Mouse (Mus musculus) kidney, adult 2 months (tissue): ENCODE results near the gene Zfp651.

ENCODE experiments used
- CTCF ChIP-seq: fragments of 200-500 bp; conservative IDR thresholded peaks from 2 replicates; pipeline ENCODE4 v1.5.1; 2011; ENCODE audit warnings: low read depth, mild to moderate bottlenecking, control low read depth, low read length, moderate library complexity, mixed read lengths; ENCODE audit not compliant: insufficient read depth, insufficient read length
- POLR2A ChIP-seq: fragments of 200-500 bp; IDR thresholded peaks from one replicate; pipeline ENCODE4 v1.6.1; 2011; ENCODE audit warnings: low read depth, low read length, control low read depth

GRCm38 (mm10) chr9:121740490-121740889 lies 18.6 kb upstream of the Zfp651 start:
- TF ChIP-seq CTCF (no peak), POLR2A (no peak)
